In the genomic region with DNA sequence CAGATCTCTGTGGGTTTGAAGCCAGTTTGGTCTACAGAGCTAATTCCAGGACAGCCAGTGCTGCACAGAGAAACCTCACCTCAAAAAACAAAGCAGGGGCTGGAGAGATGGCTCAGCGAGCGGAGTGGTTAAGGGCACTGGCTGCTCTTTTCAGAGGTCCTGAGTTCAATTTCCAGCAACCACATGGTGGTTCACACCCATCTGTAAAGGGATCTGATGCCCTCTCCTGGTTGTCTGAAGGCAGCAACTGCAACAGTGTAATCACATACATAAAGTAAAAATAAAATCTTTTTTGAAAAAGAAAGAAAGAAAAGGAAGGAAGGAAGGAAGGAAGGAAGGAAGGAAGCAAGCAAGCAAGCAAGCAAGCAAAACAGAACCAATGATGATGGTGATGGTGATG, we compare ENCODE assay signal across 31 mouse cellular contexts. TPM values are rescaled to one million over a fixed set of nuclear protein-coding genes. Genes with fewer than 3 reads are reported as not detected.
DNase-seq lines count a peak whose midpoint lies in the region; ATAC-seq and TF ChIP-seq lines count a peak whose summit lies in the region.
"Had no signal": no experiment of that assay in that cellular context is flagged by ENCODE, and none has a peak within 500 bp of the region (broad histone marks: within the 10 kb centered on the region; RNA-seq: fewer than 3 reads in every experiment).

No protein-coding gene starts in this region.

- intact Hi-C loops in gastrocnemius, adult 2 months (cut with DNase I) = no loop called here
- intact Hi-C loops in gastrocnemius, postnatal 14 days (cut with DNase I; ENCODE audit: low total_unique reads) = no loop called here

- CTCF ChIA-PET in Patski (lab: Charles Lee) = no interaction called here

- H3K4me1 ChIP-seq in lung, embryonic 14.5 days (ENCODE audit: insufficient read depth) = no peaks in the 10 kb centered on the region
- H3K4me1 ChIP-seq: heart, embryonic 12.5 days; kidney, embryonic 15.5 days; limb, embryonic 15.5 days; neural tube, embryonic 12.5 days had no signal

- peak; percentile 25; the same call in 1 of the 2 replicates for TF ChIP-seq CTCF in gastrocnemius, adult 2 months (IDR thresholded peaks at IDR 0.05)
- TF ChIP-seq CTCF in lung, embryonic 14.5 days (IDR thresholded peaks at IDR 0.05; ENCODE audit: low read depth) = 0 out of 2 replicates have a peak, but pooled peaks have one; percentile 14
- TF ChIP-seq CTCF in Patski (IDR thresholded peaks at IDR 0.05) = peak; percentile 52

- in situ Hi-C loops in Patski (cut with MboI; ENCODE audit: low pct_unique_long_range_greater_than_20kb) = loop anchor here (10.0 kb wide), 1 partner anchor 1063 kb away; no protein-coding TSS in a partner anchor

- no peaks in the 10 kb centered on the region for H3K9me3 ChIP-seq in lung, embryonic 14.5 days (ENCODE audit: low read depth, low read length)
- H3K9me3 ChIP-seq: heart, embryonic 12.5 days; hindbrain, embryonic 13.5 days; kidney, embryonic 15.5 days; limb, embryonic 10.5 days; limb, embryonic 15.5 days; midbrain, embryonic 10.5 days; neural tube, embryonic 12.5 days had no signal

- H3K27ac ChIP-seq in gastrocnemius, adult 2 months = no peak overlapping the region
- H3K27ac ChIP-seq in lung, embryonic 14.5 days (ENCODE audit: low read depth) = no peak overlapping the region
- H3K27ac ChIP-seq: hindbrain, embryonic 13.5 days; kidney, embryonic 15.5 days; limb, embryonic 10.5 days; limb, embryonic 15.5 days; liver, embryonic 14.5 days; midbrain, embryonic 10.5 days; neural tube, embryonic 12.5 days had no signal

- no peaks in the 10 kb centered on the region for H3K27me3 ChIP-seq in lung, embryonic 14.5 days (ENCODE audit: insufficient read depth, low read length)
- no peaks in the 10 kb centered on the region for H3K27me3 ChIP-seq in Patski
- H3K27me3 ChIP-seq: heart, embryonic 12.5 days; hindbrain, embryonic 13.5 days; kidney, embryonic 15.5 days; limb, embryonic 15.5 days; neural tube, embryonic 12.5 days had no signal

- no peak overlapping the region for H3K9ac ChIP-seq in lung, embryonic 14.5 days
- H3K9ac ChIP-seq: forebrain, postnatal 0 days; heart, embryonic 12.5 days; hindbrain, embryonic 13.5 days; kidney, embryonic 15.5 days; limb, embryonic 15.5 days; liver, embryonic 14.5 days; neural tube, embryonic 12.5 days had no signal

- 81% methylated on average over 2 of the region's 2 CpGs for WGBS in lung, embryonic 14.5 days

- POLR2A ChIA-PET in Patski (lab: Charles Lee) = no interaction called here

- no peak for DNase-seq in gastrocnemius, adult 2 months
- DNase-seq in gastrocnemius, postnatal 14 days = no peak
- DNase-seq in lung, embryonic 14.5 days = peak; percentile 7
- DNase-seq in lung, postnatal 25 days (ENCODE audit: low spot score) = no peak
- no peak for DNase-seq in Patski (ENCODE audit: low read depth, low spot score)
- no peak for DNase-seq in right cerebral cortex, adult 18-20 months
- no peak for DNase-seq in heart, adult 9 months (ENCODE audit: low spot score in 2 of 2)
- DNase-seq: adrenal gland, adult 2 months; cerebellum, adult 2 months; cerebellum, postnatal 14 days; forebrain, postnatal 0 days; gastrocnemius, postnatal 10 days; heart, postnatal 4 days; kidney, adult 18-20 months; kidney, postnatal 4 days; layer of hippocampus, adult 9-11 months; lung, adult 2 months; lung, postnatal 14 days had no signal

- no peaks in the 10 kb centered on the region for H3K36me3 ChIP-seq in lung, embryonic 14.5 days (ENCODE audit: insufficient read depth)
- H3K36me3 ChIP-seq: G1E; heart, embryonic 12.5 days; hindbrain, embryonic 13.5 days; kidney, embryonic 15.5 days; limb, embryonic 10.5 days; limb, embryonic 15.5 days; midbrain, embryonic 10.5 days; neural tube, embryonic 12.5 days had no signal

- ATAC-seq in lung, embryonic 14.5 days (ENCODE audit: insufficient read depth) = no peak
- ATAC-seq in Patski = no peak
- ATAC-seq: activated CD4-positive, CD25-positive, alpha-beta regulatory T cell, adult 4 months; forebrain, postnatal 0 days; midbrain, embryonic 16.5 days had no signal

- no peak overlapping the region for H3K4me3 ChIP-seq in gastrocnemius, adult 2 months
- H3K4me3 ChIP-seq in lung, embryonic 14.5 days (ENCODE audit: low read depth, low read length) = no peak overlapping the region
- H3K4me3 ChIP-seq: erythroblast, embryonic 14.5 days; heart, embryonic 12.5 days; hindbrain, embryonic 13.5 days; kidney, embryonic 15.5 days; limb, embryonic 10.5 days; limb, embryonic 15.5 days; midbrain, embryonic 10.5 days; myocyte; neural tube, embryonic 12.5 days had no signal

- no peak overlapping the region for H3K4me2 ChIP-seq in lung, embryonic 14.5 days
- H3K4me2 ChIP-seq: heart, embryonic 12.5 days; hindbrain, embryonic 13.5 days; kidney, embryonic 15.5 days; limb, embryonic 15.5 days; neural tube, embryonic 12.5 days had no signal

RNA-seq across cellular contexts. Expression of gene Cntln, which starts 26.5 kb away (rescaled TPM):
- total RNA-seq in gastrocnemius, adult 2 months (2021) = 1 to 10 TPM in 1 of 2 experiments, under 1 TPM in 1; 0.99 to 1.5 TPM
- 1 to 10 TPM; 3.5 to 4.0 TPM for total RNA-seq in gastrocnemius, postnatal 14 days (2021)
- polyA plus RNA-seq in lung, embryonic 14.5 days (2014; fragmentation: Nextera tagmentation; extraction: Ambion mirVana) = 15.6 and 16.0 TPM in 2 replicates
- polyA plus RNA-seq in Patski (2021) = 7.9 TPM
- polyA plus RNA-seq: G1E had no signal
